Mouse (Mus musculus) left cerebral cortex, postnatal 10 days (tissue): Measurements from ENCODE around the gene Srsf2. TPM values are rescaled to one million over a fixed set of nuclear protein-coding genes. Genes with fewer than 3 reads are reported as not detected.

ENCODE experiments used
- DNase-seq, 2 experiments: peaks; one replicate each; pipeline ENCODE4 v3.0.0; 2021 to 2022; ENCODE audit warnings: low spot score in 2 of 2, mixed read lengths in 1 of 2; ENCODE audit errors: extremely low spot score in 1 of 2
- intact Hi-C: fragments of 180-260 bp; cut with DNase I; formaldehyde crosslinking; loops from one replicate; pipeline ENCODE4 v1.15.1; 2025
- total RNA-seq, 2 experiments: library from RNA; stranded (reverse); gene quantifications; 2 replicates each; pipeline ENCODE4 v1.2.3; 2021

Srsf2 gene
- total RNA-seq, 2 experiments from 2014 or later = 196 to 199 TPM

GRCm38 (mm10) chr11:116814076-116814883, 38.6 kb downstream of the Srsf2 start:
- DNase-seq = peak in 1 of 2 experiments; percentile 83
- intact Hi-C loops = loop anchor here (10.0 kb wide), 1 partner anchor 319 kb away; the partner anchor contains the start of gene Prpsap1

DNA sequence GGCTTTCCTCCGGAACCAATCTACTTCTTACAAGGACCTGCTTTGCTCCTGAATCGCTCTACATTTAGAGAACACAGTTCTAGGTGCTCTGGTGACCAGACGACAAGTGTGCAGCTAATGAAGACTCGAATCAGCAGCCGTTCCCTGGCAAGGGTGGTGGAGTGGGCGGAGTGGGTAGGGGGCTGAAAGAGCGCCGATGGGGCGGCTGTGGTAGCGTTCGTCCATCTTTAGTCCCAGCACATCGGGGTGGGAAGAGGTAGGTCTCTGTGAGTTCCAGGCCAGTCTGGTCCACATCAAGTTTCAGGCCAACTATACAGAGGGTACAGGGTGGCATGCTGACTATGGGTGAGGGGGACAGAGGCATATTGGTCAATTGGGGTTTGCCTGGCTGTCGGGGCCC, 39.3 kb downstream of the Srsf2 start:
- DNase-seq = no peak
- intact Hi-C loops = loop anchor here (10.0 kb wide), 1 partner anchor 319 kb away; the partner anchor contains the start of gene Prpsap1

DNA sequence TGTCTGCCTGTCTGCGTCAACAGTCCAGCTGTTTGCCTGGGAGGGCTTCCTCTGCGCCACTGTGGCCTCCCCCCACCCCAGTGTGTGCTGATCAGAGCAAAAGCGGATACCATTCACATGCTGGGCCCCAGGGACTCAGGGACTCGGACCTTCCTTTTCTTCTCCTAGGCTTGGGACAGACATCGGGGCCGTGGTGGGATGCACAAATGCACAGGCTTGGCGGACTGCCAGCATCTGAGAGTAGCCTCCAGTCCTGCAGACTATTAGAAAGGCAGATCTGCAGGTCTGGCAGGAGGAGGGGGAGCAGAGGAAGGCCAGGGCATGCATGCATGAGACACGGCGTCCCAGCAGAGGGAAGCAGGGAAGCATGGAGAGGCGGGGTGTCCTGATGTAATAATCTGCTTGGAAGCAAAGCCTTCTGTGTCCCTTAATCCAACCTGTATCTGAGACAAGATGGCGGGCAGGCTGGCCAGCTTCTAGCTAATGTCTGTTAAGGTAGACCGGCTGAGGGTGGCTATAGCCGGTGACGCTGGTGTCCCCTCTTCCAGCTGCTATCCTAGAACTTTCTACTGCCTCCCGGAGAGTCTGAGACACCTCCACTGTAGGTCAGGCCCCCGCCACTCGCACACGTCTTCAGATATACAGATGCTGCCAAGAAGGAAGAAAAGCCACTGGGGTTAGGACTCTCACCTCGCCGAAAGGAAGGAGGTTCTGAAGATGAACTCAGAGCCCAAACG, 39.9 kb downstream of the Srsf2 start:
- intact Hi-C loops = loop anchor here (10.0 kb wide), 1 partner anchor 318 kb away; the partner anchor contains the start of gene Prpsap1
- DNase-seq = peak in 1 of 2 experiments; percentile 68

DNA sequence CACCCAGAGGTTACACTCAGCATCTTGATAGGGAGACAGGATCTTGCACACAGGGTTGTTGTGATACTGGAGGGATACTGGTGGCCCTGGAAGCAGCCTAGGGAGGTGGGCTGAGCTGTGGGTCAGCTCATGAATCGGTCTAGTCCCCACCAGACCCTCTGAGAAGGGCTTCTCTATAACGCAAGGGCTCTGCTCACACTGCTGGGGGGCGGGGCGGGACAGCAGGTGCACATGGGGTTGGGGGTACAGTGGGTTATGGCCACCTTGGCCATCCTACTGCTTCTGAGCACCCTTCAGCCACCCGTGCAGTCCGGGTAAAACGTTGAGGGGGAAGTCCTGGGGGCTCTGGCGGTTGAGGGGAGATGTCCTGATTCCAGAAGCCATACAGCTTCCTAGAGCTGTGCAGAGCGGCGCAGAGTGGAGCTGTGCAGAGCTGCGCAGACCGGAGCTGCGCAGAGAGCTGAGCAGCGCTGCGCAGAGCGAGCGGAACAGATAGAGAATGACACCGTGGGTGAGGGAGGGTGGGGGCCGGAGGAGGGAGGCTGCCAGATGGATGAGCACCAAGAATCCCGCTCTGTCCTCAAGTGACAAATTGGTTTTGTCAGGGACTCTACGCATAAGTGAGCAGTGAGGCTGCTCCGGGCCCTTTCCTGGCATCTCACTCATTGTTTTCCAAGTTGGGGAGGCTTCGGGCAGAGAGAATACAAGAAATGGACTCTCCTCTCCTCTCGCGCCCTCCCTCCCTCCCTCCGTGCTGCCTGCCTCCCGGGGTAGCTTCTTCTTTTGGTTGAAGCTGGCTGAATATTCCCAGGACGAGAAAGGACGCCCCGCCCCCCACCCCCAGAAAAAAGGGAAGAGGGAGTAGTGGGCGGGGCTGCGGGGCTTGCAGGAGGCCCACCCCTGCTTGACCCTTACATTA, 41.7 kb downstream of the Srsf2 start:
- DNase-seq = peak; percentile 74 to 82
- intact Hi-C loops = loop anchor here (10.0 kb wide), 1 partner anchor 316 kb away; the partner anchor contains the start of gene Prpsap1

DNA sequence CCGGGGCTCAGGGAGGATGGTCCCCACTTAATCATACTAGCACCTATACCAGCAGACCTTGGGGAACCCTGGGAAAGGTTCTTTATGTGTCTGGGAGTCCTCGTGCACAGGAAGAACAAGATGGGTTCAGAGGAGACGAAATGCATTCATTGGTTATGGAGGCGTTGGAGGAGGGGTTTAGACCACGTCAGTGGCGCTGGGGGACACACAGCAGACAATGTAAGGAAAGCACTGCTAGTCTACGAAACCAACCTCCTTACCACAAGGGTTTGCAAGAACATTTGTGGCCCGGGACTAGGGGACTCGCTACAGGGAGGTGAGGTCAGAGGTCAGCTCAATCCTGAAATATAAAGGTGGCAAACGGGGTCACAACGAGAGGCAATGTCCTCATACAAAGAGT, 42.4 kb downstream of the Srsf2 start:
- intact Hi-C loops = loop anchor here (10.0 kb wide), 1 partner anchor 316 kb away; the partner anchor contains the start of gene Prpsap1
- no peak for DNase-seq

GRCm38 (mm10) chr11:116809520-116809919, 43.4 kb downstream of the Srsf2 start:
- no peak for DNase-seq
- intact Hi-C loops = loop anchor here (2.0 kb wide), 1 partner anchor 167 kb away; no protein-coding TSS in a partner anchor

- DNase-seq = no peak
- intact Hi-C loops = loop anchor here (2.0 kb wide), 1 partner anchor 166 kb away; no protein-coding TSS in a partner anchor
These were observed 44.0 kb downstream of the Srsf2 start for GRCm38 (mm10) chr11:116808811-116809395.

DNA sequence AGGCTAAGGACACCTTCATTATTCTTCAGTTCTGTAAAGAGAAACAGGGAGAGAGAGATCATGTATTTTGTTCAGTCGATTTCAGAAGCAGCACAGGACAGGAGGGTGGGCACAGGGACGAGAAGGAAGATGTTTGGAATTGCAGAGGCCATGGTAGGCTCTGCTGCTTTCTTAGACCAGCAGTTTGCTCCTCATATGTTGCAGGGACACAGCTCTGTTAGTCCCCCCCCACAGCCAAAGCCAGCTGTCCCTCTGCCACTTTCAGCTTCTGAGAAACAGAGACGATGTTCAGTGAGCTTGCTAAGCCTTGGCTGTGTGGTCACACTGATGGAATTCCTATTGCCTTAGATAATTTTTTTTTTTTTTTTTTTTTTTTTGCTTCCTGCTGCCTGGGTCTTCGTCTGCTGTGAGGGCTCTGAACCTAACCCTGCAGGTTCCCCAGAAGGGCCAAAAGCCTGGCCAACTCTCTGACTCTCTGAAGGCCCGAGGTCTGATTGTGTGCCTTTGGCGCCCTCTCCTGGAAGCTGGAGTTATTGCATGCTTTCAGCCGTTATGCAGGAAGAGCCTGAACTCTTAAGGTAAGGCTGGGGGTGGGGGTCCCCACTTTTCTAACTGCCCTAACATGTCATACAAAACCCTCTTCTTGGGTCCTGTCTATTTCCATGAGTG, 44.8 kb downstream of the Srsf2 start:
- DNase-seq = peak; percentile 82 to 88
- intact Hi-C loops = loop anchor here (2.0 kb wide), 1 partner anchor 165 kb away; no protein-coding TSS in a partner anchor

GRCm38 (mm10) chr11:116807526-116807925, 45.4 kb downstream of the Srsf2 start:
- no peak for DNase-seq
- intact Hi-C loops = no loop called here

DNA sequence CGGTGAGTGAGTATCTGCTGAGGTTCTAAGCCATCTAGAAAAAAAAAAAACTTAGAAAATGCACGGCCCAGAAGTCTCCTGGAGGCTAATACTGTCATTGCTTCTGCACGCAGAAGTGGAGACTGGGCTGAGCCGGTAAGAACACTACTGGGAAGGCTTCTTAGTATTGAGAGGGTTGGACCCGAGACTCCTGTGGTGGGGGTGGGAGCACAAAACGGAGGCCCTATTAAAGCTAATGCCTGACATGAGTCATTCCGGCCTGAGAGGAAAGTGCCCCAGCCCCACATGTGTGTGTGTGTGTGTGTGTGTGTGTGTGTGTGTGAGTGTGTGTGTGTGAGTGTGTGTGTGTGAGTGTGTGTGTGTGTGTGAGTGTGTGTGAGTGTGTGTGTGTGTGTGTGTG, 45.8 kb downstream of the Srsf2 start:
- intact Hi-C loops = no loop called here

GRCm38 (mm10) chr11:116806136-116807071, 46.5 kb downstream of the Srsf2 start:
- intact Hi-C loops = no loop called here
- DNase-seq = no peak

More for the DNA sequence above, 45.8 kb downstream of the Srsf2 start:
- no peak for DNase-seq

DNA sequence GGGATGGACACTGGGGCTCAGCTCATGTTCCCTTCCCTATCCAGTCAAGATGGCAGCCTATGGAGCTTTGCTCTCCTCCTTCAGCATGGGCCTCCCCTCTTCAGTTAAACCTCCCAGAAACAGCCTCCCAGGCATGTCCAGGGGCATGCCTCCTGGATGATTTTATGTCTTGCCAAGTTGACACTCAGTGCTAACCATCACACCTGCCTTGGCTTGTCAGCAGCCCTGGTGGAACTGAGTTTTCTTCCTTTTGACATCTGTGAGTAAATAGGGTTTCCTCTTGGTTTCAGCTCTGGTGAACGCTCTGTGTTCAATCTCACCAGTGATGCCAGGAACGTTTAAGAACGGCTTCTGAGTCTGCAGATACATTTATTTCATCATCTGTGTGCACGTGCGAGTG, 50.2 kb downstream of the Srsf2 start:
- intact Hi-C loops = no loop called here
- no peak for DNase-seq

- no peak for DNase-seq
- intact Hi-C loops = no loop called here
These were observed 51.8 kb downstream of the Srsf2 start for GRCm38 (mm10) chr11:116801106-116801505.
